Mouse (Mus musculus): ENCODE measurements at regions not wholly inside any gene's neighbourhood (a gene's known extent, or its start where the extent isn't known, plus 50 kb on each side); places are given as distances from the start of the nearest gene placed in this dataset.

GRCm38 (mm10) chr12:109674766-109675165 is 74.6 kb upstream of the Rtl1 start:
- TF ChIP-seq CTCF (IDR thresholded peaks at IDR 0.05; ENCODE audit: control insufficient read depth, insufficient read depth, insufficient replicate concordance, low read depth, low read length) (no peak), POLR2A (IDR thresholded peaks at IDR 0.05; ENCODE audit: control insufficient read depth, low read depth, low read length) (no peak)
